Mouse (Mus musculus) myocyte (in vitro differentiated cells): Measurements from ENCODE around the gene Bend4. TPM values are rescaled to one million over a fixed set of nuclear protein-coding genes. Genes with fewer than 3 reads are reported as not detected.

ENCODE experiments used
- H3K27me3 ChIP-seq: one replicate; pipeline ENCODE4 v1.6.1; 2011; ENCODE audit not compliant: control insufficient read depth, insufficient read depth, insufficient read length
- H3K36me3 ChIP-seq: one replicate; pipeline ENCODE4 v1.6.1; 2011; ENCODE audit not compliant: control insufficient read depth, insufficient read depth
- H3K4me2 ChIP-seq: one replicate; pipeline ENCODE4 v1.6.1; 2011; ENCODE audit warnings: low read depth, control low read depth
- H3K4me3 ChIP-seq: one replicate; pipeline ENCODE4 v1.5.1; 2011; ENCODE audit warnings: mild to moderate bottlenecking, control low read depth, moderate library complexity
- H3K79me2 ChIP-seq: one replicate; pipeline ENCODE4 v1.6.1; 2011; ENCODE audit not compliant: control insufficient read depth, insufficient read depth
- H3ac ChIP-seq: one replicate; pipeline ENCODE4 v1.6.1; 2011; ENCODE audit not compliant: control insufficient read depth, insufficient read length
- CEBPB ChIP-seq: IDR thresholded peaks from 2 replicates; pipeline ENCODE4 v1.6.1; 2011; ENCODE audit warnings: mild to moderate bottlenecking, moderate library complexity; ENCODE audit not compliant: poor library complexity, insufficient read depth, severe bottlenecking
- E2F4 ChIP-seq: IDR thresholded peaks from one replicate; pipeline ENCODE4 v1.6.1; 2011; ENCODE audit warnings: mild to moderate bottlenecking, control low read depth, moderate library complexity; ENCODE audit not compliant: insufficient read depth
- MAX ChIP-seq: IDR thresholded peaks from one replicate; pipeline ENCODE4 v1.6.1; 2011; ENCODE audit warnings: low read depth, mild to moderate bottlenecking, control low read depth
- MYOD1 ChIP-seq, 3 experiments: IDR thresholded peaks; one replicate each; pipeline ENCODE4 v1.6.1; 2011; ENCODE audit warnings: control low read depth in 2 of 3, low read depth in 2 of 3, mild to moderate bottlenecking in 2 of 3, moderate library complexity in 1 of 3; ENCODE audit not compliant: insufficient read length in 2 of 3, control insufficient read depth in 1 of 3
- MYOG ChIP-seq, 3 experiments: IDR thresholded peaks; one replicate each; pipeline ENCODE4 v1.6.1; 2011; ENCODE audit warnings: control low read depth in 2 of 3, low read depth in 2 of 3, mild to moderate bottlenecking in 2 of 3; ENCODE audit not compliant: insufficient read length in 2 of 3, control insufficient read depth in 1 of 3, insufficient read depth in 1 of 3
- POLR2A ChIP-seq: IDR thresholded peaks from one replicate; pipeline ENCODE4 v1.6.1; 2011; ENCODE audit warnings: low read depth, mild to moderate bottlenecking, control low read depth, moderate library complexity; ENCODE audit not compliant: insufficient read length
- POLR2AphosphoS2 ChIP-seq: IDR thresholded peaks from one replicate; pipeline ENCODE4 v1.6.1; 2011; ENCODE audit warnings: low read depth, control low read depth; ENCODE audit not compliant: insufficient read length
- REST ChIP-seq: IDR thresholded peaks from one replicate; pipeline ENCODE4 v1.6.1; 2011; ENCODE audit warnings: mild to moderate bottlenecking, control low read depth, moderate library complexity; ENCODE audit not compliant: insufficient read depth, insufficient read length
- SRF ChIP-seq: IDR thresholded peaks from one replicate; pipeline ENCODE4 v1.6.1; 2011; ENCODE audit warnings: low read depth; ENCODE audit not compliant: control insufficient read depth, insufficient read length
- TCF12 ChIP-seq: IDR thresholded peaks from one replicate; pipeline ENCODE4 v1.6.1; 2011; ENCODE audit warnings: mild to moderate bottlenecking, control low read depth; ENCODE audit not compliant: poor library complexity, insufficient read depth, severe bottlenecking
- TCF3 ChIP-seq: IDR thresholded peaks from one replicate; pipeline ENCODE4 v1.6.1; 2011; ENCODE audit warnings: low read depth, control low read depth; ENCODE audit not compliant: insufficient read length
- USF1 ChIP-seq: IDR thresholded peaks from one replicate; pipeline ENCODE4 v1.6.1; 2011; ENCODE audit warnings: low read depth, mild to moderate bottlenecking, control low read depth, moderate library complexity
- polyA plus RNA-seq: library from polyadenylated mRNA; unstranded; fragments of >200 nt; fragmentation: generic; extraction: Trizol; gene quantifications from one replicate; pipeline ENCODE4 v1.2.1, GENCODE M21; 2012; ENCODE audit warnings: missing spikeins

The Bend4 gene
- polyA plus RNA-seq, 1 experiment: not detected

- Histone ChIP-seq H3K27me3 (no peaks in the 10 kb centered on the region), H3ac (no peak overlapping the region), H3K79me2 (no peaks in the 10 kb centered on the region), H3K4me2 (peak overlapping the region; percentile 12), H3K4me3 (no peak overlapping the region), H3K36me3 (no peaks in the 10 kb centered on the region)
- no peak for TF ChIP-seq MAX
- TF ChIP-seq TCF3: no peak
- TF ChIP-seq POLR2AphosphoS2: no peak
- TF ChIP-seq REST: no peak
- TF ChIP-seq E2F4: no peak
- TF ChIP-seq USF1: no peak
- no peak for TF ChIP-seq MYOG (IDR thresholded peaks at IDR 0.05; ENCODE audit: control insufficient read depth in 1 of 3, insufficient read depth in 1 of 3, insufficient read length in 2 of 3, low read depth in 2 of 3)
- TF ChIP-seq MYOD1 (IDR thresholded peaks at IDR 0.05; ENCODE audit: control insufficient read depth in 1 of 3, insufficient read length in 2 of 3, low read depth in 2 of 3): no peak
- TF ChIP-seq POLR2A: no peak
- no peak for TF ChIP-seq SRF
- TF ChIP-seq TCF12: no peak
- no peak for TF ChIP-seq CEBPB
These were observed 45.6 kb downstream of the Bend4 start for GRCm38 (mm10) chr5:67382556-67382955.

GRCm38 (mm10) chr5:67381690-67382089, 46.4 kb downstream of the Bend4 start:
- no peaks in the 10 kb centered on the region for H3K79me2 ChIP-seq
- H3K4me2 ChIP-seq: no peak overlapping the region
- no peaks in the 10 kb centered on the region for H3K36me3 ChIP-seq
- no peak overlapping the region for H3ac ChIP-seq
- TF ChIP-seq TCF12: no peak
- TF ChIP-seq USF1: no peak
- no peak for TF ChIP-seq POLR2AphosphoS2
- TF ChIP-seq MYOG (IDR thresholded peaks at IDR 0.05; ENCODE audit: control insufficient read depth in 1 of 3, insufficient read depth in 1 of 3, insufficient read length in 2 of 3, low read depth in 2 of 3): no peak
- TF ChIP-seq MYOD1 (IDR thresholded peaks at IDR 0.05; ENCODE audit: control insufficient read depth in 1 of 3, insufficient read length in 2 of 3, low read depth in 2 of 3): no peak
- no peak for TF ChIP-seq REST
- TF ChIP-seq E2F4: no peak
- no peak for TF ChIP-seq TCF3
- no peak for TF ChIP-seq MAX
- no peak for TF ChIP-seq SRF
- no peak for TF ChIP-seq CEBPB
- TF ChIP-seq POLR2A: no peak
- H3K4me3 ChIP-seq: no peak overlapping the region
- no peaks in the 10 kb centered on the region for H3K27me3 ChIP-seq

GRCm38 (mm10) chr5:67377044-67377621, 51.0 kb downstream of the Bend4 start:
- H3K36me3 ChIP-seq: no peaks in the 10 kb centered on the region
- no peak overlapping the region for H3ac ChIP-seq
- no peak overlapping the region for H3K4me2 ChIP-seq
- TF ChIP-seq USF1 (no peak), REST (no peak), TCF3 (no peak), POLR2A (no peak), MYOD1 (IDR thresholded peaks at IDR 0.05; ENCODE audit: control insufficient read depth in 1 of 3, insufficient read length in 2 of 3, low read depth in 2 of 3) (no peak), TCF12 (no peak), E2F4 (no peak), MAX (no peak)
- H3K27me3 ChIP-seq: no peaks in the 10 kb centered on the region
- H3K4me3 ChIP-seq: no peak overlapping the region
- no peaks in the 10 kb centered on the region for H3K79me2 ChIP-seq

- no peak overlapping the region for H3K4me3 ChIP-seq
- no peak overlapping the region for H3K4me2 ChIP-seq
- no peaks in the 10 kb centered on the region for H3K36me3 ChIP-seq
- TF ChIP-seq E2F4 (no peak), TCF12 (no peak), USF1 (no peak), CEBPB (no peak)
- H3ac ChIP-seq: no peak overlapping the region
- no peaks in the 10 kb centered on the region for H3K79me2 ChIP-seq
- no peaks in the 10 kb centered on the region for H3K27me3 ChIP-seq
These were observed 65.2 kb downstream of the Bend4 start for GRCm38 (mm10) chr5:67362931-67363330.

- H3K4me2 ChIP-seq: no peak overlapping the region
- no peak overlapping the region for H3K4me3 ChIP-seq
- H3ac ChIP-seq: no peak overlapping the region
- no peaks in the 10 kb centered on the region for H3K36me3 ChIP-seq
- no peaks in the 10 kb centered on the region for H3K79me2 ChIP-seq
- TF ChIP-seq POLR2AphosphoS2 (no peak), SRF (no peak), CEBPB (no peak), POLR2A (no peak), MAX (no peak), TCF3 (no peak), MYOD1 (IDR thresholded peaks at IDR 0.05; ENCODE audit: control insufficient read depth in 1 of 3, insufficient read length in 2 of 3, low read depth in 2 of 3) (no peak), E2F4 (no peak), REST (no peak), USF1 (no peak), MYOG (IDR thresholded peaks at IDR 0.05; ENCODE audit: control insufficient read depth in 1 of 3, insufficient read depth in 1 of 3, insufficient read length in 2 of 3, low read depth in 2 of 3) (no peak), TCF12 (no peak)
- H3K27me3 ChIP-seq: no peaks in the 10 kb centered on the region
These were observed 65.8 kb downstream of the Bend4 start for GRCm38 (mm10) chr5:67362316-67362715.
